Mouse (Mus musculus) hindbrain, embryonic 10.5 days (tissue): ENCODE data around the gene Vangl1. TPM values are rescaled to one million over a fixed set of nuclear protein-coding genes. Genes with fewer than 3 reads are reported as not detected.
A peak's percentile ranks its signal among the peaks of the same experiment; 100 is the strongest.

ENCODE experiments used
- DNase-seq: peaks from one replicate; pipeline ENCODE4 v3.0.0-alpha.2; 2017; ENCODE audit warnings: low spot score
- H3K27ac ChIP-seq: fragments of 300-500 bp; sonication (generic); 2 replicates; pipeline ENCODE4 v1.5.1; 2016; ENCODE audit warnings: mild to moderate bottlenecking, moderate library complexity
- H3K27me3 ChIP-seq: fragments of 300-500 bp; sonication (generic); 2 replicates; pipeline ENCODE4 v1.6.1; 2016; ENCODE audit warnings: mild to moderate bottlenecking; ENCODE audit not compliant: poor library complexity, insufficient read depth, severe bottlenecking
- H3K36me3 ChIP-seq: fragments of 300-500 bp; sonication (generic); 2 replicates; pipeline ENCODE4 v1.6.1; 2016; ENCODE audit warnings: mild to moderate bottlenecking, moderate library complexity
- H3K4me1 ChIP-seq: fragments of 300-500 bp; sonication (generic); replicated peaks from 2 replicates; pipeline ENCODE4 v1.6.1; 2016; ENCODE audit warnings: mild to moderate bottlenecking
- H3K4me3 ChIP-seq: fragments of 300-500 bp; sonication (generic); 2 replicates; pipeline ENCODE4 v1.5.1; 2016; ENCODE audit warnings: mild to moderate bottlenecking, moderate library complexity
- H3K9me3 ChIP-seq: fragments of 300-500 bp; sonication (generic); 2 replicates; pipeline ENCODE4 v1.6.1; 2016; ENCODE audit warnings: mild to moderate bottlenecking, moderate library complexity
- WGBS: fragments of 180-500 bp; shearing (Covaris S2); methylation state at CpG from one replicate; pipeline ENCODE4 v1.1.7; 2016; 5-methylcytosine and 5-hydroxymethylcytosine counted together
- polyA plus RNA-seq: library from polyadenylated mRNA; unstranded; fragments of >200 nt; fragmentation: Nextera tagmentation; extraction: Ambion mirVana; gene quantifications from 2 replicates; pipeline ENCODE4 v1.2.1, GENCODE M21; 2016

Vangl1 gene
- polyA plus RNA-seq, 1 experiment from 2014 or later: 14.7 TPM

GRCm38 (mm10) chr3:102181191-102181590 lies 23.3 kb downstream of the Vangl1 start:
- H3K9me3 ChIP-seq: peaks cover 6% of the 10 kb centered on the region; the same call in 1 of the 2 replicates
- WGBS: 82% methylated on average over 4 of the region's 4 CpGs
- no peak overlapping the region for H3K27ac ChIP-seq
- no peaks in the 10 kb centered on the region for H3K27me3 ChIP-seq
- H3K4me3 ChIP-seq: no peak overlapping the region
- peaks cover 29% of the 10 kb centered on the region for H3K36me3 ChIP-seq
- no peak for DNase-seq
- H3K4me1 ChIP-seq: 0 out of 2 replicates have a peak, but pooled peaks cover 2% of the 10 kb centered on the region

DNA sequence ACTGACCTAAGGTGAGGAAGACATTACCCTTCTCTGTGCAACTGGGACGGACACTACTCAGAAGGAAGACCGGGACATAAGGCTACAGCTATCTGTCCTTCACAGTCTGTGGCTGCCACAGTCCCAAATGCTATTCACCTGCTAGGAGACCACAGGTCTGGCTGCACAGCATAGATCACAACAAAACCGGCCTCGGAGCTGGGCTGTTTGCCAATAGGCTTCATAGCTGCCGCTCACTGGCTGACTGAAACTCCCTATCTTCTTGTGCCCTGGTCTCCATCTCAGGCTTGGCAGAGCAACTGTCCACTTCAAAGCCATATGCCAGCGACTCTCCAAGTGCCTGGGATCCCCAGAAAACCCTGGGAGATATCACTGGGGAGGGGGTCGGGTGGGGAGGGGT lies 23.7 kb downstream of the Vangl1 start:
- no peak overlapping the region for H3K27ac ChIP-seq
- 86% methylated on average over 7 of the region's 7 CpGs for WGBS
- H3K4me1 ChIP-seq: 0 out of 2 replicates have a peak, but pooled peaks cover 4% of the 10 kb centered on the region
- DNase-seq: no peak
- peaks cover 2% of the 10 kb centered on the region; the same call in 1 of the 2 replicates for H3K9me3 ChIP-seq
- no peaks in the 10 kb centered on the region for H3K27me3 ChIP-seq
- H3K4me3 ChIP-seq: no peak overlapping the region
- peaks cover 24% of the 10 kb centered on the region for H3K36me3 ChIP-seq

GRCm38 (mm10) chr3:102179869-102180268 lies 24.6 kb downstream of the Vangl1 start:
- H3K4me1 ChIP-seq: peaks cover 6% of the 10 kb centered on the region; the same call in 1 of the 2 replicates
- no peak for DNase-seq
- no peaks in the 10 kb centered on the region for H3K27me3 ChIP-seq
- H3K4me3 ChIP-seq: no peak overlapping the region
- 62% methylated on average over 4 of the region's 4 CpGs for WGBS
- H3K27ac ChIP-seq: no peak overlapping the region
- peaks cover 20% of the 10 kb centered on the region for H3K36me3 ChIP-seq
- H3K9me3 ChIP-seq: no peaks in the 10 kb centered on the region

DNA sequence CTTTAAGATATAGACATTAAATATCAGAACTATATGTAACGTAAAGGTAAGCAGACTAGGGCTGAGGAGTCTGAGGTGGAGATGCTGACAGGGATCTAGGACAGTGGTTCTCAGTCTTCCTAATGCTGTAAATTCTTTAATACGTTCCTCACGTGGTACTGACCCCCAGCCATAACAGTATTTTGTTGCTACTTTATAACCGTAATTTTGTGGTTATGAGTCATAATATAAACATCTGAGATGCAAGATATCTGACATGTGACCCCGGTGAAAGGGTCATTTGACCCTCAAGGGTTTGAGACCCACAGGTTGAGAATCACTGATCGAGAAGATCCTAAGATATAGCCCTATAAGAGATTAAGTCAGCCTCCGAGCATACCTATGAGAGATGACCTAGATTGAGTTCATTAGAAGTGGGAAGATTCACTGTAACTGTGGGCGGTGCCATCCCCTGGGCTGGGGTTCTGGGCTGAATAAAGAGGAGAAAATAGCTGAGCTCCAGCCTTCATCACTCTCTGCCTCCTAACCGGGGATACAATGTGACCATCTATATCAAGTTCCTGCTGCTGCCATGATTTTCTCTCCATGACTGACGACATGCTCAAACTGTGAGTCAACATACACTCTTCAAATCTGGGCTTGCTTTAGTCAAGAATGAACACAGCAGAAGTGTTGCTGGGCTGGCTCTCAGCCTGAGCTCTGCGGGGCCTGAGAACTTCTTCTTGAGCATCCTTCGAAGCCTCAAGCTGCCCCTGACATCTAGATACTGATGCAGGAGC lies 26.5 kb downstream of the Vangl1 start:
- Histone ChIP-seq H3K4me1 (peaks cover 10% of the 10 kb centered on the region), H3K36me3 (peaks cover 10% of the 10 kb centered on the region), H3K27ac (no peak overlapping the region), H3K9me3 (no peaks in the 10 kb centered on the region), H3K4me3 (no peak overlapping the region), H3K27me3 (no peaks in the 10 kb centered on the region)
- 95% methylated on average over 12 of the region's 12 CpGs for WGBS
- no peak for DNase-seq

- no peak for DNase-seq
- 88% methylated on average over 5 of the region's 5 CpGs for WGBS
- Histone ChIP-seq H3K27ac (no peak overlapping the region), H3K9me3 (no peaks in the 10 kb centered on the region), H3K4me3 (no peak overlapping the region), H3K4me1 (peaks cover 10% of the 10 kb centered on the region), H3K27me3 (no peaks in the 10 kb centered on the region), H3K36me3 (0 out of 2 replicates have a peak, but pooled peaks cover under 1% of the 10 kb centered on the region)
These were observed 28.4 kb downstream of the Vangl1 start for GRCm38 (mm10) chr3:102176116-102176515.

DNA sequence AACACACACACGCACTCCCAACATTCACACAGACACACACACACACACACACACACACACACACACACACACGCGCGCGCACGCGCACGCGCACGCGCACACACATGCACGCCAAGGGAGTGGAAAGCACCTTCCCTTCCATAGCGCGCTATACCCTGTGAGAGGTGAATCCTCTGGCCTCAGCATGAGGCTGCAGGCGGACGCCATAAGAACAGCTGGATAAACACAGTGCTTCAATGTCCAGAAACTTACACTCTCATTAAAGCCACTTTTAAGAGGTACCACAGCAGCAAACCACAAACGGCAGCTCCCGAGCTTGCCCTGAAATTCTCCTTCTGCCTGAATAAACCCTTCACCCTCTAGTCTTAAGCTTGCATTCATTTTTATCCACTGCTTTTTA lies 28.8 kb downstream of the Vangl1 start:
- Histone ChIP-seq H3K27me3 (no peaks in the 10 kb centered on the region), H3K36me3 (no peaks in the 10 kb centered on the region), H3K27ac (no peak overlapping the region), H3K4me1 (peaks cover 10% of the 10 kb centered on the region), H3K9me3 (no peaks in the 10 kb centered on the region), H3K4me3 (no peak overlapping the region)
- WGBS: 86% methylated on average over 18 of the region's 18 CpGs
- no peak for DNase-seq

DNA sequence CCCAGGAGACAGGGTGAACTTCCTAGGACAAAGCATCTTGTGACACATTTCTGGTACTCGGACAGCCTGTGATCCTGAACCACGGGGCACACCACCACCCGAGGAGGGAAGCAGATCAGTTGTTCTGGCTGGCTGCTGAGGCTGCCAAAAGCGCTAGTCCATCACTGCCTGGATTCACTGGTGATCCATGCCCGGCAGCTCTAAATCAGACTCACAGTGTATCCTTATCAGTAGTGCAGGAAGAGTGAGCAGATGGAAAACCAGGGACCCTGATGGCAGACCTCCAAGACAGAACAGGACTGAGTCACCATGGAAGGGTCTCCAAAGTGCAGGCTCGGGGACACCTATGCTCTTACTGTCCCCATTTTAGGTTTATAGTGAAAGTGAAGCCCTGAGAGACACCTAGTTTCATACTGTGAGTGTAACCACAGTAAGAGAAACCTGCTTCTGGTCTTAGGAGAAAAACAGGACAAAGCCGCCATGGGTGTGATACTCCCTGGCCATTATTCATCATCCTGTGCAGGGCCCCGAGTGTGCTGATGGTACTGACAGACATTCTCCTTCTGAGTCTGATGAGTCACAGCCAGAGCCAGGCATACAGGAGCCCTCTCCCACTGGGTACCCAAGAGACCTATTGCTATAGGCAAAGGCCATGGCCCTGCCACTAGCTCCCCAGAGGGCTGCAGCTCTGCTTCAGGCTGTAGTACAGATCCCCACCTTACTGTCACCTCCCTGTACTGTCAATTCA lies 30.2 kb downstream of the Vangl1 start:
- peaks cover 4% of the 10 kb centered on the region; the same call in 1 of the 2 replicates for H3K27me3 ChIP-seq
- H3K36me3 ChIP-seq: no peaks in the 10 kb centered on the region
- peak overlapping the region; percentile 29; the same call in 1 of the 2 replicates for H3K27ac ChIP-seq
- H3K9me3 ChIP-seq: no peaks in the 10 kb centered on the region
- H3K4me1 ChIP-seq: peaks cover 10% of the 10 kb centered on the region
- DNase-seq: no peak
- WGBS: 78% methylated on average over 8 of the region's 8 CpGs
- H3K4me3 ChIP-seq: no peak overlapping the region

- no peak overlapping the region for H3K4me3 ChIP-seq
- H3K27ac ChIP-seq: no peak overlapping the region
- peaks cover 8% of the 10 kb centered on the region for H3K27me3 ChIP-seq
- peaks cover 5% of the 10 kb centered on the region; the same call in 1 of the 2 replicates for H3K36me3 ChIP-seq
- no peaks in the 10 kb centered on the region for H3K9me3 ChIP-seq
- DNase-seq: no peak
- WGBS: 87% methylated on average over 13 of the region's 13 CpGs
- peaks cover 37% of the 10 kb centered on the region for H3K4me1 ChIP-seq
These were observed 35.1 kb downstream of the Vangl1 start for GRCm38 (mm10) chr3:102169197-102169905.

DNA sequence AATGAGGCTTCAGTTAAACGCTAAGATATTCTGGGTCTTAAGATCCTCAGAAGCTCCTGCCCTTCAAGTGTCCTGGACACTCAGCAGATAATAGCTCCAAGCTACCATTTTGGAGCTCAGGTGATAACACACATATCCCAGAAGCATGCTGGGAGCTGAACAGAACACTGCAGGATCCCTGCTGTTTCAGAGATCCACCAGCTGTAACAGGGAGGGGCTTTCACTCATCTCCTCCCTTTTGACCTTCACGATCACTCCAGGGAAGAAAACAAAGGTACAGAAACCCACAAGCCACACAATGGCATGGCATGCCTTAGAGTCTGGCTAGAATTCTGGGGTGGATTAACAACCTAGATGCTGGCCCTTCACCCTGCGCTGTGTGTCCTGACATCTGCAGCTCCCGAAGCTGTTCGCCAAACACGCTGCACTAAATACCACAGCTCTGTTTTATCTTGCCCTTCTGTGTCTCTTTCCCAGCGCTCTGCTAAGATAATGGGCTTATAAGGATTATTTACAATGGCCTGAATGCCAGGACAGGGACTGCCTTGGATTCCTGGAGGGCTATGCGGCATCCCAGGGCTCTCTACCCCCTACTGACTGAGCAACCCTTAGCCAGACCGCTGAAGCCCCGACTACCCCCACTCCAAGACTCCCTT lies 36.8 kb downstream of the Vangl1 start:
- no peak overlapping the region for H3K4me3 ChIP-seq
- no peak for DNase-seq
- peak overlapping the region; percentile 67 for H3K27ac ChIP-seq
- H3K9me3 ChIP-seq: no peaks in the 10 kb centered on the region
- WGBS: 6% methylated on average over 10 of the region's 10 CpGs
- peaks cover 36% of the 10 kb centered on the region for H3K4me1 ChIP-seq
- peaks cover 21% of the 10 kb centered on the region for H3K36me3 ChIP-seq
- peaks cover 8% of the 10 kb centered on the region for H3K27me3 ChIP-seq

DNA sequence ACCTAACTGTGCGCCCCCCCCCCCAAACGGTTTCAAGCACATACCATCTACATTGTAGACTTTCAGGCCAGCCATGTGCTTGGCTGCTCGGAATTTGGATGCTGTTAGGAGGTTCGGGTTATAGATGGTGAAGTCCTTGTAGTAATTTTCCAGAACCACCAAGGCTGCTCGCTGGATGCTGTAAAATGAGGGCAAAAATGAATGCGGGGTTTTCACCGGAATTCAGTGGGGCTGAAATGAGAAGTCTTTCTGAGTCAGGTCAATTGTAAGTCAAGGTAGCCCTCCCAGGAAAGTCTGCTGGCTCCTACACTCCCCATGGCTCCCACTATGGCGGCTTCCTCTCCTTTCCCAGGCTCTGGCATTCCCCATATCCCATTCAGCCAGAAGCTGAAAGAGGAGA lies 37.7 kb downstream of the Vangl1 start:
- no peak for DNase-seq
- H3K27me3 ChIP-seq: peaks cover 8% of the 10 kb centered on the region
- H3K27ac ChIP-seq: no peak overlapping the region
- 78% methylated on average over 8 of the region's 8 CpGs for WGBS
- peaks cover 36% of the 10 kb centered on the region for H3K4me1 ChIP-seq
- H3K9me3 ChIP-seq: no peaks in the 10 kb centered on the region
- H3K36me3 ChIP-seq: peaks cover 25% of the 10 kb centered on the region
- H3K4me3 ChIP-seq: no peak overlapping the region

GRCm38 (mm10) chr3:102166287-102166620 lies 38.2 kb downstream of the Vangl1 start:
- Histone ChIP-seq H3K9me3 (no peaks in the 10 kb centered on the region), H3K27me3 (peaks cover 8% of the 10 kb centered on the region), H3K27ac (peak overlapping the region; percentile 81), H3K4me3 (no peak overlapping the region), H3K4me1 (peaks cover 36% of the 10 kb centered on the region), H3K36me3 (peaks cover 28% of the 10 kb centered on the region)
- 65% methylated on average over 4 of the region's 4 CpGs for WGBS
- DNase-seq: no peak

- Histone ChIP-seq H3K36me3 (peaks cover 33% of the 10 kb centered on the region), H3K27ac (peak overlapping the region; percentile 81), H3K4me3 (no peak overlapping the region; the same call in 1 of the 2 replicates), H3K4me1 (peaks cover 36% of the 10 kb centered on the region), H3K9me3 (no peaks in the 10 kb centered on the region), H3K27me3 (peaks cover 8% of the 10 kb centered on the region)
- 76% methylated on average over 21 of the region's 21 CpGs for WGBS
- no peak for DNase-seq
These were observed 38.8 kb downstream of the Vangl1 start for GRCm38 (mm10) chr3:102165536-102166286.
